Mouse (Mus musculus) neural tube, embryonic 14.5 days (tissue): ENCODE measurements around the gene Mybpc3. TPM values are rescaled to one million over a fixed set of nuclear protein-coding genes. Genes with fewer than 3 reads are reported as not detected.

ENCODE experiments used
- ATAC-seq: fragments of 200-750 bp; cut with Nextera tagmentation; 2 replicates; pipeline ENCODE4 v1.8.0; 2017; ENCODE audit warnings: low read depth, mild to moderate bottlenecking, moderate TSS enrichment, moderate library complexity
- H3K27ac ChIP-seq: fragments of 300-500 bp; sonication (generic); 2 replicates; pipeline ENCODE4 v1.5.1; 2014; ENCODE audit warnings: low read depth, mild to moderate bottlenecking, control low read depth, low read length, moderate library complexity, mixed read lengths
- H3K27me3 ChIP-seq: fragments of 300-500 bp; sonication (generic); 2 replicates; pipeline ENCODE4 v1.6.1; 2014; ENCODE audit warnings: low read length; ENCODE audit not compliant: control insufficient read depth, insufficient read depth
- H3K36me3 ChIP-seq: fragments of 300-500 bp; sonication (generic); 2 replicates; pipeline ENCODE4 v1.6.1; 2014; ENCODE audit warnings: low read length, mixed read lengths; ENCODE audit not compliant: control insufficient read depth, insufficient read depth
- H3K4me1 ChIP-seq: fragments of 300-500 bp; sonication (generic); 2 replicates; pipeline ENCODE4 v1.6.1; 2014; ENCODE audit warnings: low read length; ENCODE audit not compliant: control insufficient read depth, insufficient read depth
- H3K4me2 ChIP-seq: fragments of 300-500 bp; sonication (generic); 2 replicates; pipeline ENCODE4 v1.6.1; 2014; ENCODE audit warnings: mild to moderate bottlenecking, low read depth, low read length, control low read depth
- H3K4me3 ChIP-seq: fragments of 300-500 bp; sonication (generic); 2 replicates; pipeline ENCODE4 v1.5.1; 2014; ENCODE audit warnings: low read depth, low read length, control low read depth, mixed read lengths
- H3K9ac ChIP-seq: fragments of 300-500 bp; sonication (generic); replicated peaks from 2 replicates; pipeline ENCODE4 v1.6.1; 2014; ENCODE audit warnings: low read depth, mild to moderate bottlenecking, control low read depth, low read length, mixed read lengths
- H3K9me3 ChIP-seq: fragments of 300-500 bp; sonication (generic); 2 replicates; pipeline ENCODE4 v1.6.1; 2016; ENCODE audit warnings: low read length; ENCODE audit not compliant: control insufficient read depth
- WGBS: fragments of 180-500 bp; shearing (Covaris S2); extraction: QIAGEN DNeasy Blood & Tissue Kit; methylation state at CpG from one replicate; pipeline ENCODE4 v1.1.7; 2014; 5-methylcytosine and 5-hydroxymethylcytosine counted together
- polyA plus RNA-seq: library from polyadenylated mRNA; unstranded; fragments of >200 nt; fragmentation: Nextera tagmentation; extraction: Ambion mirVana; gene quantifications from 2 replicates; pipeline ENCODE4 v1.2.1, GENCODE M21; 2014

The Mybpc3 gene
- polyA plus RNA-seq, 1 experiment from 2014 or later: not detected

DNA sequence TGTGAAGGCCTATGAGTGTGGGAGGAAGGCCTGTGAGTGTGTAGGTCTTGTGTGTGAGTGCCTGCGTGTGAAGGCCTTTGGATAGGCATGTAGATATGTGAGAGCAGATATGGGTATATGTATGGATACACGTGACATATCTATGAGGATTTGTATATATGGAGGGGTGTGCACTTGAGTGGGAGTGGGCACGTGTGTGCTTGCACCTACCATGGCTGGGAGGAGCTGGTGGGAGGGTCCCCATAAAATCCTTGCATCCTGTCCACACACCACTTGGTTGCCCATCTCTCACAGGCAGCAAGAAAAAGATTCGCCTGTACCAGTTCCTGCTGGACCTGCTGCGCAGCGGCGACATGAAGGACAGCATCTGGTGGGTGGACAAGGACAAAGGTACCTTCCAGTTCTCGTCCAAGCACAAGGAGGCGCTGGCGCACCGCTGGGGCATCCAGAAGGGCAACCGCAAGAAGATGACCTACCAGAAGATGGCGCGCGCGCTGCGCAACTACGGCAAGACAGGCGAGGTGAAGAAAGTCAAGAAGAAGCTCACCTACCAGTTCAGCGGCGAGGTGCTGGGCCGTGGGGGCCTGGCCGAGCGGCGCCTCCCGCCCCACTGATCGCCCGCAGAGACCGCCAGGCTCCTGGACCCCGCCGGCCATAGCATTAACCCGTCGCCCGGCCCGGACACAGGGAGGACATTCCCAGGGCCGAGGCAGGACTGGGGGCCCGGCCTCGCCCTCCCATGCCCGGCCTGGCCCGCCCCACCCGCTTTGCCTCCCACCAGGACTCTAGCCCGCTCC lies 3.0 kb upstream of the Mybpc3 start:
- Histone ChIP-seq H3K4me1 (no peaks in the 10 kb centered on the region), H3K9ac (0 out of 2 replicates have a peak overlapping the region, but pooled peaks have one; percentile 39), H3K9me3 (no peaks in the 10 kb centered on the region), H3K4me3 (peak overlapping the region; percentile 20; the same call in 1 of the 2 replicates), H3K36me3 (no peaks in the 10 kb centered on the region), H3K27ac (no peak overlapping the region), H3K27me3 (no peaks in the 10 kb centered on the region), H3K4me2 (peak overlapping the region; percentile 52)
- peak; percentile 50; the same call in 1 of the 2 replicates for ATAC-seq
- WGBS: 11% methylated on average over 33 of the region's 42 CpGs

DNA sequence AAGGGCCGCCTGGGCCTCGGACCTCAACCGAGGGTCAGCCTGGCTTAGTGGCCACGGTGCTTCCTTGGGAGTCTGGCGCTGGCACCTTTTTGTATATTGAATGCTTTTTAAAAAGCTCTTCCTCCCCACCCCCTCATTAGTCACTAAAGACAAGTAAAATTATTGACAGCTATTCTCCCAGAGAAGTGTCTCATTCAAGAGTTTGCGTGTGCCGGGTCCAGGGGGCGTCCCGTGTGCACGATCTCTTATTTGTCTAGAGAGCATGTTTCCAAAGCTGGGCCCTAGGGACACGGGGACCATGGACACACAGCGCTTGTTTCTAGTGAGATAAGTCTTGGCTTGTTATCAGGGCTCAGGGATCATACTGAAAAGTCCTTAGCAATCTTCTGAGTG lies 2.4 kb upstream of the Mybpc3 start:
- no peak for ATAC-seq
- Histone ChIP-seq H3K4me1 (no peaks in the 10 kb centered on the region), H3K36me3 (no peaks in the 10 kb centered on the region), H3K27me3 (no peaks in the 10 kb centered on the region), H3K9ac (0 out of 2 replicates have a peak overlapping the region, but pooled peaks have one; percentile 39), H3K27ac (no peak overlapping the region), H3K4me3 (peak overlapping the region; percentile 20; the same call in 1 of the 2 replicates), H3K9me3 (no peaks in the 10 kb centered on the region), H3K4me2 (peak overlapping the region; percentile 52)
- 33% methylated on average over 12 of the region's 12 CpGs for whole genome bisulfite sequencing

DNA sequence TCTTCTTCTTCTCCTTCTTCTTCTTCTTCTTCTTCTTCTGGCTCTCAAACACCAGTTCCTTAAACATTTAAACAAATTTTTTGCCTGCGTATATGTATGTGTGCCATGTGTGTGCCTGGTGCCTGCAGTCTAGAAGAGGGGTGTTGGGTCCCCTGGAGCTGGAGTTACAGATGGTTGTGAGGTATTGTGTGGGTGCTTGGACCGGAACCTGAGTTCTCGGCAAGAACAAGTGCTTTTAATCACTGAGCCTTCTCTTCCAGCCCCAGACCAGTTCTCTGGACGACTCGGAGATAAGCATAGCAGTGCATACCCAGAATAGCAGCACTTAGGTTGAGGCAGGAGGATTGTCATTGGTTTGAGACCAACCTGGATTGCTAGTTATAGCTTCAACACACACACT lies 1.1 kb upstream of the Mybpc3 start:
- no peaks in the 10 kb centered on the region for H3K4me1 ChIP-seq
- H3K27ac ChIP-seq: no peak overlapping the region
- WGBS: 84% methylated on average over 5 of the region's 5 CpGs
- H3K4me3 ChIP-seq: no peak overlapping the region
- H3K9me3 ChIP-seq: no peaks in the 10 kb centered on the region
- H3K9ac ChIP-seq: no peak overlapping the region
- no peak overlapping the region for H3K4me2 ChIP-seq
- H3K36me3 ChIP-seq: no peaks in the 10 kb centered on the region
- H3K27me3 ChIP-seq: no peaks in the 10 kb centered on the region
- ATAC-seq: no peak

DNA sequence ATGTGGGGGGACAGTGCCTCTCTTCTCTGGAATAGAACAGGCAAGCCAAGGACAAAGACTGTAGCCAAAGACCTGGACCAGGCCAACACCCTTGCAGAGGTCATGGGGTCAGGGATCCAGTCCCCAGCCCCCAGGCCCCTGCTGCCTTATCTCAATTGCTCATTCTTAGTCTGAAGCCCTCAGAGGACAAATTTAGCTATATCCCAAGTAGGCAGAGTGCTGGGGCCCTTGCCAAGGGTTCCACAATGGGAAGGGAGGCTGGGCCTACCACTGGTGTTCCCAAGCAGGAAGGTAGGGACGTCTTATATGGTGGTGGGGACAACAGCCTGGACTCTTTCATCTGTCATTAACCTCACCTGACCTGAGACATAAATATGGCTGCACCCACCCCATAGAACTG lies 703 bp downstream of the Mybpc3 start:
- ATAC-seq: no peak
- WGBS: 74% methylated on average over 1 of the region's 1 CpGs
- Histone ChIP-seq H3K9me3 (no peaks in the 10 kb centered on the region), H3K4me2 (no peak overlapping the region), H3K36me3 (no peaks in the 10 kb centered on the region), H3K27ac (no peak overlapping the region), H3K9ac (no peak overlapping the region), H3K4me3 (no peak overlapping the region), H3K4me1 (no peaks in the 10 kb centered on the region), H3K27me3 (no peaks in the 10 kb centered on the region)

DNA sequence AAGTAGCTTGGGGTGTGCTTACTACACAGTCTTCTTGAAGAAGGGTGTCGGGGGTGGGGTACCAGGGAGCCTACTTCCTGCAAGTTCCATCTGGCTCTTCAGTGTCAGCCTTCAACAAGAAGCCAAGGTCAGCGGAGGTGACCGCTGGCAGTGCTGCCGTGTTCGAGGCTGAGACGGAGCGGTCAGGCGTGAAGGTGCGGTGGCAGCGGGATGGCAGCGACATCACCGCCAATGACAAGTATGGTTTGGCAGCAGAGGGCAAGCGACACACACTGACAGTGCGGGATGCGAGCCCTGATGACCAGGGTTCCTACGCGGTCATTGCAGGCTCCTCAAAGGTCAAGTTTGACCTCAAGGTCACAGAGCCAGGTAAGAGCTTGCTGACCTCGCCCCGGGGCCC lies 1.1 kb downstream of the Mybpc3 start:
- WGBS: 92% methylated on average over 19 of the region's 19 CpGs
- Histone ChIP-seq H3K4me3 (no peak overlapping the region), H3K9me3 (no peaks in the 10 kb centered on the region), H3K4me1 (no peaks in the 10 kb centered on the region), H3K9ac (no peak overlapping the region), H3K27ac (no peak overlapping the region), H3K36me3 (no peaks in the 10 kb centered on the region), H3K27me3 (no peaks in the 10 kb centered on the region), H3K4me2 (no peak overlapping the region)
- ATAC-seq: no peak

DNA sequence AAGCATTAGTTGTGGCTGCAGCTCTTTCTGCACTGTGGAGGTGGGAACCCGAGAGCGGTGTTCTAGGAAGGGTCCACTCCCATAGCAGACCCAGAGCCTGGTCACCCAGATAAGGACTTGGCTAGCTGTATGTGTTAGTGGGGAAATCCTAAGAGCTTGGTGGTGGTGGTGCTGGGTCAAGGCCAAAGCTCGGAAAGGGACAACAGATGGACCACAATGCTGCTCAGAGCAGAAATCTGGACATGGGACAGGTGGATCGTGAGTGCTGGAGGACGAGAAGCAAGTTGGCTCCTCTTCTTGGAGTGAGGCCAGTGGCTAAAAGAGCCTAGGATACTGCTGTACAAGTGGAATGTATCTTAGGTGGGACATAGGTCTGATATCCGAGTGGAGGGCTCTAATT lies 1.6 kb downstream of the Mybpc3 start:
- 84% methylated on average over 6 of the region's 6 CpGs for WGBS
- ATAC-seq: no peak
- H3K9ac ChIP-seq: no peak overlapping the region
- H3K9me3 ChIP-seq: no peaks in the 10 kb centered on the region
- no peaks in the 10 kb centered on the region for H3K4me1 ChIP-seq
- H3K27ac ChIP-seq: no peak overlapping the region
- no peak overlapping the region for H3K4me2 ChIP-seq
- no peaks in the 10 kb centered on the region for H3K27me3 ChIP-seq
- no peaks in the 10 kb centered on the region for H3K36me3 ChIP-seq
- no peak overlapping the region for H3K4me3 ChIP-seq

DNA sequence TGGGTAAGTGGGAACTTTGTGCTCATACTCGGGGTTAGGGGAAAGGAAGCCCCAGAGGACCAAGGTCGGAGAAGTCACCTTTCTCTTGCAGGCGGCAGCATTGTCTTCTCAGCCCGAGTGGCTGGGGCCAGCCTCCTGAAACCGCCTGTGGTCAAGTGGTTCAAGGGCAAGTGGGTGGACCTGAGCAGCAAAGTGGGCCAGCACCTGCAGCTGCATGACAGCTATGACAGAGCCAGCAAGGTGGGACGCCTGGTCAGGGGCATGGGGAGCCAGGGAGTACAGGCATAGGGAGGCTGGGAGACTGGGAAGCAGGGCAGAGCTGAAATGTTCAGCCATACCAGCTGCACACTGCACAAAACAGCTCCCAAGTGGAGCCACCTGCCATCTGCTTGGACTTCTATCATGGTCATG lies 2.3 kb downstream of the Mybpc3 start:
- H3K4me3 ChIP-seq: no peak overlapping the region
- no peak for ATAC-seq
- no peaks in the 10 kb centered on the region for H3K4me1 ChIP-seq
- H3K9me3 ChIP-seq: no peaks in the 10 kb centered on the region
- no peak overlapping the region for H3K27ac ChIP-seq
- WGBS: 71% methylated on average over 6 of the region's 6 CpGs
- no peaks in the 10 kb centered on the region for H3K36me3 ChIP-seq
- no peaks in the 10 kb centered on the region for H3K27me3 ChIP-seq
- no peak overlapping the region for H3K9ac ChIP-seq
- H3K4me2 ChIP-seq: no peak overlapping the region

DNA sequence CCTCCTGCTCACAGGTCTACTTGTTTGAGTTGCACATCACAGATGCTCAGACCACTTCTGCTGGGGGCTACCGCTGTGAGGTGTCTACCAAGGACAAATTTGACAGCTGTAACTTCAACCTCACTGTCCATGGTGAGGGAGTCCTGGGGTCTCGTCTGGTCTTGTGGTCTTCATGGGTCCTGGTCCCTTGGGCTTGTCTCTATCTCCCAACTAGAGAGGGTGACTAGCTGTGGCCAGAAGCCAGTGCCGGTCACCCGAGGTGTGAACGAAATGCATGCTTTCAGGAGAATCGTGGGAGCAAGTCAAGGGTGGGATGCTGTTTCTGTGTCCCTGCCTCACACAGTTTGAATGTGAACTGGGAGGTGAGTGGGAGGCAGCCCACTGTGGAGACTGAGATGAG lies 3.1 kb downstream of the Mybpc3 start:
- no peak overlapping the region for H3K4me2 ChIP-seq
- H3K27ac ChIP-seq: no peak overlapping the region
- H3K9ac ChIP-seq: no peak overlapping the region
- no peaks in the 10 kb centered on the region for H3K4me1 ChIP-seq
- no peaks in the 10 kb centered on the region for H3K9me3 ChIP-seq
- H3K36me3 ChIP-seq: no peaks in the 10 kb centered on the region
- no peak overlapping the region for H3K4me3 ChIP-seq
- 85% methylated on average over 6 of the region's 6 CpGs for WGBS
- no peaks in the 10 kb centered on the region for H3K27me3 ChIP-seq
- ATAC-seq: no peak

DNA sequence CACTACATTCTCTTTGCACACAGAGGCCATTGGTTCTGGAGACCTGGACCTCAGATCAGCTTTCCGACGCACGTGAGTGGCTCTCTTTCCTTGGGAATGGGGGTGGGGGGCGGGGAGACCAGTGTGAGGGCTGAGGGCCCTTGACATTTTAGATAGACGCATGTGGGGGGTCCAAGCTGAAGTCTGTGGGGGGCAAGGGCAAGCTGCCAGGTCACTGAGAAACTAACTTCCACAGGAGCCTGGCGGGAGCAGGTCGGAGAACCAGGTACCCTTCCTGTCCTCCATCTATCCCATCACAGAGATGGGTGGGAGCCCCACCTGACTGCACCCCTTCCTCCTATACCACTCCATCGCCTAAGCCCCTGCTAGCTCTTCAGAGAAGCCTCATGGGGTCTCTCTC lies 3.6 kb downstream of the Mybpc3 start:
- 72% methylated on average over 8 of the region's 8 CpGs for WGBS
- no peak for ATAC-seq

More for the DNA sequence above, 3.6 kb downstream of the Mybpc3 start:
- Histone ChIP-seq H3K27ac (no peak overlapping the region), H3K9ac (no peak overlapping the region), H3K4me3 (no peak overlapping the region), H3K4me2 (no peak overlapping the region), H3K36me3 (no peaks in the 10 kb centered on the region), H3K9me3 (no peaks in the 10 kb centered on the region), H3K27me3 (no peaks in the 10 kb centered on the region), H3K4me1 (no peaks in the 10 kb centered on the region)
